Mouse (Mus musculus): ENCODE measurements at regions not wholly inside any gene's neighbourhood (a gene's known extent, or its start where the extent isn't known, plus 50 kb on each side); places are given as distances from the start of the nearest gene placed in this dataset.

DNA sequence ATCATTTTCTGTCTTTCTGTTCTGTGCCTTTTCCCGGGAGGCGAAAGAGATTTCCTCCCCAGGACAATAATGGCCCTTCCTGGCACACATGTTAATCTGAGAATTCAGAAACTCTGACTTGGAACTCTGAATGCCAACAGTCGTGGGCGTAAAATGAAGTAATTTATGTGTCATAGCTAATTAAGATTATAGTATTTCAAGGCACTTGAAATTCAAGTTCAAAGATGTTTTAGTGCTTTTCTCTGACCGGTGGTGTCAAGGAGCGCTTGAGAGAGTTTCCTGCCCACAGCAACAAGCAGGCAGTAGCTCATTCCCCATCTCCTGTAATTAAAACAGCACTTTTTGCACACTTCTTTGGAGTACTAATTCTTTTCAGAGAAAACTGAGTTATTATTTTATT lies 1465.9 kb downstream of the 4930444P10Rik start:
- TF ChIP-seq CTCF (conservative IDR thresholded peaks at IDR 0.05; ENCODE audit: low read length) (no peak), NANOG (IDR thresholded peaks at IDR 0.05; ENCODE audit: borderline replicate concordance, low read length) (no peak), POU5F1 (IDR thresholded peaks at IDR 0.05; ENCODE audit: borderline replicate concordance, low read length) (no peak)
